Mouse (Mus musculus): ENCODE measurements around the gene Adamtsl4.

The Adamtsl4 gene

DNA sequence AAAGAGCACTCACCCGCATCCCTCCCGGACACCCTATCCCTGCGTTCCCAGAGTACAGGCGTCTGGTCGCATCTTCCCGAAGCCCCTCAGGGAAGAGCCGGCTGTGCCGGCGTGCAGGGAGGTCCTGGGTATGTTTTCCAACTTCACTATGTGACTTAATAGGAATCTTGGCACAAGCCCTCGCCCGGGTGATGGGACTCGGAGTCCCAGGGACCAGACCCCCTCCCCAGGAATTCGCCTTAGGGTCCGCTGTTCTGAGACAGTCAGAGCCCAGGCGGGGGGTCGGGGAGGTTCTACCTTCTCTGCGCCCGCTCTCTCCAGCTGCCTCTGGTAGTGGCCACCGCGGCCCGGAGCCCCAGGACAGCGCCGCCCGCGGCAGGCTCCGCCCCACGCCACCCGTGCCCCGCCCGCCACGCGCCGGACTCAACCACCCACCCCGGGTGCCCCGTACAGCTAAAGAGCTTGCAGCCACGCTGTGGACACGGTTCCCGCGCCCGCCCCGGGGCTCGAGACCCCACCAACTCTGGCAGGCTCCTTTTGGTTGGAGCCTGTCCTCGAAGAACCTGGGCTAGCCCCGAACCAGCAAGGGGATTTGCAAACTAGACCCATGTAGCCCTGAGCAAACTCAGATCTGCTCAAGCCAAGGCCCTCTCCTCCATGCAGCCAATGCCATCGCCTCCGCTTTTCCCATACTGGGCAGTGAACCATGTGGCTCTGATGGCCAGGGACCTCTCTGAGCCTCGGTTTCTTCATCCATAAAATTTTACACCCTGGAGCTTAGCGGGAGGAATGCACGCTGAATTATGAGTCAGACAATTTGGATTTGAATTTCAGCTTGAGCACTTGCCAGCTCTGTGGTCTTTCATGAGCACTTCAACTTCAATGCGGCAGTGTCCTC is at the start of gene Adamtsl4:
TSS of gene Adamtsl4 (minus strand) at position 394 of the 898 bp plus-strand sequence.
- peak; percentile 55 for DNase-seq (ENCODE audit: low read depth, low spot score)

- peak; percentile 54 for DNase-seq (ENCODE audit: low read depth, low spot score)
Observed at GRCm38 (mm10) chr3:95735071-95735670, 47.5 kb upstream of the Adamtsl4 start.

DNA sequence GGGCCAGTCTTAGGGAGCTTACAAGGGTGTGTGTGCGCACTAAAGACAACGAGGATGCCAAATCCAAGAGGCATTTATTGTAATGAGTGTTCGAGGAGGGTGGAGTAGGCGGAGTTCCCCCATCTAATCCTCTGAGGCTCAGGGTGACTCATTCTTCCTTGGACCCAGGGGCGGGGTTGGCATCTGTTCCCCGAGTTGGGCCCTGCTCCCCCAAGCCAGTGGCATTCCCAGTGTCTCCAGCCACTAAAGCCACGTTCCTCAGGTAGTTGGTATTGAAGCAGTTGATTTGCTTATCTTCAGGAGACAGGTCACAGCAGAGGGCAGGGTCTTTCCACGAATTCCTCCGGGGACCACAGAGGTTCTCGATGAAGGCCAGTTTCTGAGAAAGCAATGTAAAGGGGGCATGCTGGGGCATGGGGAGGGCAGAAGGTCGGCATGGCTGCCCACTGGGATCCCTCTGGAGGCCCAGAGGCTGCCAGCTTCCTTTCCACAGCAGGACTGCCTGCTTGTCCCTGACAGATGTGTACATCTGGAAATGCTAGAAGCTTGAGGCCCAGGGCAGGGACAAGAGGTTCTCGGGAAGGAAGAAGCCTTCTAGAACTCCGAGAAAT is 46.5 kb upstream of the Adamtsl4 start:
- DNase-seq (ENCODE audit: low read depth, low spot score) = peak; percentile 23

DNA sequence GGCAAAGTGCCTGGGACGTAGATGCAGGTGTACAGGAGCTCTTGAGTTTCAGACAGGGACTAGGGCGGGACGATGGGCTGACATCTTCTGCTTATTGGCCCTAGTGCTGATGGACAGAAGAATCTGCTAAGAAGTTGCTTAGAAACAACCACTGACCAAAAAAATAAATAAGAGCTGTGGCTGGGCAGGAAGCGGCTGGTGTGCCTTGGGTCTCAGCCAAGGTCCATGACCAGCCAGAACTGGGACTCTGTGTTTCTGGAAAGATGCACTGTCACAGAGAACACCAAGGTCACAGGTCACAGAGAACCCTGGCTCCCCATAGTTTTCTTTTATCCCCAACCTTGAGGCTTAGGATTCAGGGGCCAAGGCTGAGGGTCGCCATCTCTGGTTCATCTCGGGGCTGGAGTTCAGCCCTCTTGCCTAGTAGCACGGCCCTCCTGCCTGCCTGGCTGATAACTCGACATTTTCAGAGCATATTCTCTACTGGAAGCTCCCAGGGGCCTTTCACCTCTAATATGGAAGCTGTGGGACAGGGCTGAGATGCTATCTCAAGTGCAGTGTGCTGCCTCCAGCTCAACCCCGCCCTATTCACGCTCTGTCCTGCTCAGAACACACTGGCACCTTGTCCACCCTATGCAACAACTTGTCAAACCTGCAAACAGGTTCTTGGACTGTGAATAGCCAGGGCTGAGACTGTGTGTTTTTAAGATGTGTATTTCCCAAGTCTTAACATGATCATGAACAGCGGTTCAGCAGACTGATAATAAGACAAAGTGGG is 45.2 kb upstream of the Adamtsl4 start:
- no peak for DNase-seq (ENCODE audit: low read depth, low spot score)

DNA sequence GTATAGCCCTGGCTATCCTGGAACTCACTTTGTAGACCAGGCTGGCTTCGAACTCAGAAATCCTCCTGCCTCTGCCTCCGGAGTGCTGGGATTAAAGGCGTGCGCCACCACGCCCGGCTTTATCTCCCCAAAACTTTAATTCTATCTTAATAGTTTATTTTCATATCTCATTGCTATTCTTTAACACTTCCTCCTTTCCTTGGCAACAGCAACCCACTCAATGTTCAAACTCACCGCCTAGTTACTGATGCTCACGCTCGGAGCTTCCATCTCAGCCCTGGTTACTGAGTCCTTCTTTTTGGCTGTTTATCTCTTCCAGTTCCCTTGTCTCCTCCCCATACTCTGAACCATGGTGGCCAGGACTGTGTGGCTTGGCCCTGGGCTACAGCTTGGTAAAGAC is 44.6 kb upstream of the Adamtsl4 start:
- DNase-seq (ENCODE audit: low read depth, low spot score) = no peak

DNA sequence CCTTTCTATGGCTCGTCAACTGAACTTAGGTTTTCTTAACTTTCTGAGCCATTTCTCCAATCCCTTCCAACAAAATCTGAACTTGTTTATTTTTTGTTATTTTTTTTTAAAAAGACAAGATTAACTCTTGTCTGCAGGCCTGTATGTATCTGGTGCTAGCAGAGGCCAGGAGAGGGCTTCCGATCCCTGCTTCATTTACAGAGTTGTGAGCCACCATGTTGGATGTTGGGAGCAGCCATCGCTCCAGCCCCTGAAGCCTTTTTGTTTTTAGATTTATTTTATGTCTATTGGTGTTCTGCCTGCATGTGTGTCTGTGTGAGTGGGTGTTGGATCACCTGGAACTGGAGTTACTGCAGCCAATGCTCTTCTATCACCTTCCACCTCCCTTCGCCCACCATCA is 44.1 kb upstream of the Adamtsl4 start:
- no peak for DNase-seq (ENCODE audit: low read depth, low spot score)

GRCm38 (mm10) chr3:95730431-95730830 is 42.7 kb upstream of the Adamtsl4 start:
- DNase-seq (ENCODE audit: low read depth, low spot score) = no peak

DNA sequence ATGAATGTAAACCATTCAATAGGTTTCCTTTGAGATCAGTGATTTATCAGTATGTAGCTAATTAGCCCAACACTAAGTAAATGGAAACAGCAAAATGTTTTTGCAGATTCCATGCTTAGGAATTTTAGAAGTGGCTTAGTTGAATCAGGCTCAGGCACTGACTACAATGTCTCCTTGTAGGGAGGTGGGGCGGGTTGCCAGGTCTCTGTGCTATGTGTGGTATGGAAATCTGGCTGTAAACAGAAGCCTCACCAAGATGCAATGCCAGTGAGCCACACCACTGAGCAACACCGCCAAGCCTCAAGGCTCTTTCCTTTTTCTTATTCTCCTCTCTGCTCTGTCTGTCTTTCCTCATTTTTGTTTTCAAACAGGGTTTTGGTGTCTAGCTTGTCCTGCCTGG is 41.2 kb upstream of the Adamtsl4 start:
- DNase-seq (ENCODE audit: low read depth, low spot score) = no peak

GRCm38 (mm10) chr3:95726696-95727358 is 39.1 kb upstream of the Adamtsl4 start:
- DNase-seq (ENCODE audit: low read depth, low spot score) = no peak

GRCm38 (mm10) chr3:95725863-95726262 is 38.1 kb upstream of the Adamtsl4 start:
- DNase-seq (ENCODE audit: low read depth, low spot score) = no peak

GRCm38 (mm10) chr3:95722386-95722785 is 34.7 kb upstream of the Adamtsl4 start:
- DNase-seq (ENCODE audit: low read depth, low spot score) = no peak

DNA sequence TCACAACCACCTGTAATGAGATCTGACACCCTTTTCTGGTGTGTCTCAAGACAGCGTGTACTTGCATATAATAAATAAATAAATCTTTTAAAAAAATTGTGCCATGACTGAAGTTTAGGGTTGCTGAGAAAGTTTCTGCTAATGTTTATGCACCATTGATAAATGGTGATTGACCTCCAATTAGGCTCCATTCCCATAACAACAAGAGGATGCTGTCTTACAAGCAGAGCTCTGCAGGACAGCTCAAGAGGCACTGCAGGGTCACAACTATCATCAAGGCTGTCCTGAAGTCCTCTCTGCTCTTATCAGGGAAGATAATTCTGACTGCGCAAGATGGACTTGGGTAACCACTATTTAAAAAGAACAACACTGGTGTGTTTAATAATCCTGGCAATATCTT is 30.4 kb upstream of the Adamtsl4 start:
- DNase-seq (ENCODE audit: low read depth, low spot score) = no peak

GRCm38 (mm10) chr3:95716075-95716474 is 28.4 kb upstream of the Adamtsl4 start:
- DNase-seq (ENCODE audit: low read depth, low spot score) = no peak

DNA sequence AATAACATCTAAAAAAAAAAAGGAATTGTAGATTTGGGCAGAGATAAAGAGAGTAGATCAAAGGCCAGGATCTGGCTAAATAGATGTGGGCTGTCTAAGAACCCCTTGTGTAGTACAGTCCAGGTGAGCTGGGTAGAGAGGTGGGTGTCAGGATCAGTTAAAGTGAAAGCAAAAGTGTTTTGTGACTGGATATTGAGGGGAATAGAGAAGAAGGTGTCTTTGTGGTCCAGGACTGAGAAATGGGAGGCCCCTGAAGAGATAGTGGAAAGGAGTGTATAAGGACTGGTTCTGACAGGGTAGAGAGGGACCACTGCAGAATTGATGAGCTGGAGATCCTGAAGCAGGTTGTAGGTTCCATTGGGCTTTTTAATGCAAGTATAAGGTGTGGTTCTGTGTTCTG is 22.2 kb upstream of the Adamtsl4 start:
- DNase-seq (ENCODE audit: low read depth, low spot score) = no peak

- DNase-seq (ENCODE audit: low read depth, low spot score) = no peak
Observed at GRCm38 (mm10) chr3:95709044-95709443, 21.3 kb upstream of the Adamtsl4 start.

DNA sequence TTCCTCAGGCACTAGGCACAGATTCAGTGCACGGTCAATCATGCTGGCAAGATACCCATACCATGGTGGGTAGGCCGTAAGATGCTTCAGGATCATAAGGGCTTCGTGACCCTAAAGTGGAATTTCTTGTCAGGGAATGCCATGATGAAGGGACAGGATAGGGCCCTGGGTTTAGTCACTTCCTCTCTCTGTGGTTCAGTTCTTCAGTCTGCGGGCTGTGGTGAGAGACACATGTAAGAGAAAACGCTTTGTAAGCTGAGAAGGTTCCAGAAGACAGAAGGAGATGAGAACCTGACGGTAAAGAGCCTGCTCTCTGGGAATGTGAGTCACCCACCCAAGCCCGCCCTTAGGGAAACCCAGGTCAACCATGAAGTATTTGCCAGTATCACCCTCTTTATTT is 19.8 kb upstream of the Adamtsl4 start:
- DNase-seq (ENCODE audit: low read depth, low spot score) = no peak

DNA sequence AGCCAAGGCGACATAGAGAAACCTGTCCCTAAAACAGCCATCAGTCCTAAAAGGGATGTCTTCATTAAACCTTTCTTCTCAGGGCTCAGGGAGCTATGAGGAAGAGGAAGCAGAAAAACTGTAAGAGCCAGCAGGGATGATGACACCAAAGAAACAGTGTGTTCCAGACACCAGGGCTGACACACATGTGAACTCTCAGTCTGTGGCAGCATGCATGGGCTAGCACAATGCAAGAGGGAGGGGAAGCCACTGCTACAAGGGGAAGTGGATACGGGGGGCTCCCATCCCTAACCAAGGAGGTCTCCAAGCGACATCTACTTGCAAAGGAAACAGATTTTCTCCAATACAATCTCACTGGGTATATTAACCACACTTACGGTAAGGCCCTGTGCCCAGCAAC is 18.6 kb upstream of the Adamtsl4 start:
- no peak for DNase-seq (ENCODE audit: low read depth, low spot score)

DNA sequence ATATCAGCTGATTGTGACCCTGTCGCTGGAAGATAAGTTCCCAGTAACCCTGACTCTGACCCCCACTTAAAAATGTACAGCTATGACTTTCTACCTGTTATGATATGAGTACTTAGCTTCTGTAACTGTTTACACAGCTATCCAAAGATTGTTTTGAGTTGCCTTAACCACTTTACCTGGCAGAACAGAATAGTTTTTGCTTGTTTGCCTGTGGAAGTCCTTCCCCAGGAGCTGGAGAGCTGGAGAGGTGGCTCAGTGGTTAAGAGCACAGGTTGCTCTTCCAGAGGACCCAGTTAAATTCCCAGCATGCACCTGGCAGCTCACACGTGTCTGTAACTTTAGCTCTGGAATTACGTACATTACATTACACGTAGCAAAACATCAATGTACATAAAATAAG is 16.9 kb upstream of the Adamtsl4 start:
- no peak for DNase-seq (ENCODE audit: low read depth, low spot score)

DNA sequence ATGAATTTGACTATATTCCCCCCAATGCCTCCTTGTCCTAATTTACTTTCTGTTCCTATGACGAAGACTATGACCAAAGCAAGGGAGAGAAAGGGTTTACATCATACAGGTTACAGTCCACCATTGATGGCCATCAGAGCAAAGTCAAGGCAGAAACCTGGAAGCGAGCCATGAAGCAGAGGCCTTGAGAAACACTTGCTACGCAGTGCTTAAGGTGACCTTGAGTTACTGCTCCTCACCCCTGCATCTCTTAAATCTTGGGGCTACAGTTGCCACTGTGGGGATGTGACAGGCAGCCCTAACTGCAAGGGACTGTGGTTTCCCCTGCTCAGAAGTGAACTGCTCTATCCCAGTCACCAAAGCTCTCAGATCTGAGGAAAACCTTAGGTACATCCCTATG is 15.6 kb upstream of the Adamtsl4 start:
- DNase-seq (ENCODE audit: low read depth, low spot score) = no peak

GRCm38 (mm10) chr3:95701877-95702540 is 14.3 kb upstream of the Adamtsl4 start:
- peak; percentile 99 for DNase-seq (ENCODE audit: low read depth, low spot score)

- no peak for DNase-seq (ENCODE audit: low read depth, low spot score)
Observed at GRCm38 (mm10) chr3:95701085-95701484, 13.4 kb upstream of the Adamtsl4 start.
